Mouse (Mus musculus): Measurements from ENCODE around the gene Uchl3. TPM values are rescaled to one million over a fixed set of nuclear protein-coding genes. Genes with fewer than 3 reads are reported as not detected.

The Uchl3 gene
- polyA plus RNA-seq (2012; ENCODE audit: low replicate concordance), result 9.7 and 11.0 TPM in 2 replicates

GRCm38 (mm10) chr14:101653581-101654525, at the start of gene Uchl3:
Gene Uchl3 (plus strand): TSS chr14:101653967.

GRCm38 (mm10) chr14:101608519-101609368, 45.0 kb upstream of the Uchl3 start, which contains the start of gene Tbc1d4:
Gene Tbc1d4 (minus strand): TSS chr14:101609191.

GRCm38 (mm10) chr14:101640153-101640843, 13.5 kb upstream of the Uchl3 start, which contains the start of gene Commd6:
Gene Commd6 (minus strand): TSS chr14:101640686.

GRCm38 (mm10) chr14:101729237-101729971, 75.6 kb downstream of the Uchl3 start, which contains the start of the genes Gm9922 and Lmo7:
Gene Gm9922 (minus strand): TSS chr14:101729814.
Gene Lmo7 (plus strand): TSS chr14:101729957.

Other genes starting within 250 kb of the Uchl3 start
- 4.2 and 6.0 TPM in 2 replicates for gene Tbc1d4, start 44.8 kb upstream of the Uchl3 start, polyA plus RNA-seq (2012; ENCODE audit: low replicate concordance)
- gene Commd6, start 13.3 kb upstream of the Uchl3 start, polyA plus RNA-seq (2012; ENCODE audit: low replicate concordance), result 13.2 and 24.2 TPM in 2 replicates
- gene Gm9922, start 75.8 kb downstream of the Uchl3 start, polyA plus RNA-seq (2012; ENCODE audit: low replicate concordance), result 6.2 and 25.7 TPM in 2 replicates
- gene Lmo7, start 76.0 kb downstream of the Uchl3 start, polyA plus RNA-seq (2012; ENCODE audit: low replicate concordance), result 1.9 and 4.5 TPM in 2 replicates